Mouse (Mus musculus) A20 (cell line): ENCODE measurements at regions not wholly inside any gene's neighbourhood (a gene's known extent, or its start where the extent isn't known, plus 50 kb on each side); places are given as distances from the start of the nearest gene placed in this dataset.
"Not testable (repeated sequence)": the region's sequence is repeated elsewhere in the genome, so short reads cannot be mapped to it uniquely, and the experiment has no call there.

Experiments
- DNase-seq: peaks from one replicate; pipeline ENCODE4 v3.0.0-alpha.2; 2011; ENCODE audit warnings: low read depth, low spot score

DNA sequence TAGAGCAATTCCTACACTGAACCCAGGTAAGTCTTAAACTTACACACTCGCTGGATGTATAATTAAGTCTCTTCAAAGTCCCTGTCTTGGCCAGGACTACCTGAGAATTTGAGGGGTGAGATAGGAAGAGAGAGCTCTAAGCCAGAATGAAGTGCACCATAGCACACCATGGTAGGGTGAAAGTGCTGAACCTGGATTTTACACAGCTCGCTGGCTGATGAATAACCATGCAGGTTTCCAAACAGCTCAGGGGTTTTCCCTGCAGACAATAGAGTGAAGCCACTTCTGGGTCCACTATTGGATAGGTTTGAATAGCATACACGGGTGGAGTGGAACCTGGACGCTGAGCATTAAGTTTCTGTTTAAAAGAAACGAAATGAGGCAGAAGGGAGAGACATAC lies 180.7 kb upstream of the Plxna2 start:
- no peak for DNase-seq

DNA sequence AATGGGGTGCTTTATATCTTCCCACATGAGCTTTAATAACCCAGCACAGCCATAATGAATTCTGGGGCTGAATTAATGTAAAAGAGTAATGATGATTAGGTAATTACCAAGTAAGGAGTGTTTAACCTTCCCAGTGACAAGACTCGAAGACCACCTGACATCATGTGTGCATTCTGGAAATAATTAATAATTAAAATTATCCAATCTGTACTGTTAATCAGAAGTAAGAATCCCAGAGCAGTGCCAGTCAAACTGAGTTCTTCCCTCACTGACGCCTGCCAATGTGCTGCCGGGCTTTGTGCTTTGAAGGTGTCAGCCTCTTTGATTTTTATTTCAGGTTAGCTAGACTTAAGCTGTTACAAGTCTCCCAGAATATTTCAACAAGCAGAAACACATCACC lies 183.0 kb upstream of the Plxna2 start:
- DNase-seq = no peak

- no peak for DNase-seq
Observed at GRCm38 (mm10) chr1:194428586-194428985, 189.4 kb upstream of the Plxna2 start.

- DNase-seq = no peak
Observed at GRCm38 (mm10) chr1:194426293-194426692, 191.7 kb upstream of the Plxna2 start.

DNA sequence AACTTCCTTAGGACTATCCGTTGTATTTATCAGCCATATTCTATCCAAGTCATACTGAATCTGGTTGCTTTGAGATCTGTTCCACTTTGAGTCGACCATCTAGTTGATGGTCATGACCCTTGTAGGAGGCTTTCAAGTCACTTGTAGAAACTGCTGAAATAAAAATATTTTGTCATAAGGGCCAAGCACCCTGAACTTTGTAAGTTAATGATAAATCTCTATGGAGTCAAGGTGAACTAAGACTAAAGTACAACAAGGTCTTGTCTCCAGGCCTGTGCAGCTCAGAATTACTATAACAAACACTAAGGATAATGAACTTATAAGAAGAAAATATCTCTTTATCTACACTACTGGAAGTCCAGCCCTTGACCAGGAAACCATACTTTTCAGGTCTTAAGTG lies 193.8 kb upstream of the Plxna2 start:
- no peak for DNase-seq

DNA sequence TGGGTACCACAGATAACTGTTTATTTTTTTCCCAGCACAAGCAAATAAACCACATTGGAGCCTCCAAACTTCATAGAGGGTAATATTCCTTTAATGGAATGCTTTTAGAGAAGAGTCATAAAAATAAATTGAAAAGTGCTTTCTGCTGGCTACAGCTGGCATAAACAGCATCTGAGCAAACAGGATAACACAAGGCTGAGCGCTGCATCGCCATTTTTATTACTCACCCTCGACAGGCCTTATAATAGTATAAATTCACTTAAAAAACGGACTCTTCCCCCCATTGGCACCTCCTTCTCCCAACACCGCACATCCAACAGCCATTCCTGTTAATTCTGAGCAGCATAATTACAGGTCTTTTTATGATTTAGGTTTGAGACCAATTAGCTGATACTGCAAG lies 205.8 kb upstream of the Plxna2 start:
- no peak for DNase-seq

DNA sequence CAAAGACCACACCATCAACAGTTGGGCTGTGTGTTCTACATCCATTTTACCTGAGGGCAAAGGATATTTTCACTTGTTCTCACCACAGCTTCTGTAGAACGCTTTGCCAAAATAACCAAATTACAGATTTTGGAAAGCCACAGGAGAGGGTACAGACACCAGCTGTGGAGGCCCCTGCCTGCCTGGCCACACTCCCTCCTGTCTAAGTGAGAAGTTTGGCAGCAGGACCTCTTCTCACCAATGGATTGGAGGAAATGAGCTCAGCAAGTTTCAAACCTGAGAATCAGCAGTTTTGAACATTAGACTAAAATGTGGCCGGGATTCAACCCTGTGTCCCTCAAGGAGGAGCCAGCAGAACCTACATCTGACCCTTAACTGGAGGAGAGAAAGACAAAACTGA lies 206.2 kb upstream of the Plxna2 start:
- DNase-seq = no peak

GRCm38 (mm10) chr1:194399281-194399680 lies 218.7 kb upstream of the Plxna2 start:
- DNase-seq = no peak

DNA sequence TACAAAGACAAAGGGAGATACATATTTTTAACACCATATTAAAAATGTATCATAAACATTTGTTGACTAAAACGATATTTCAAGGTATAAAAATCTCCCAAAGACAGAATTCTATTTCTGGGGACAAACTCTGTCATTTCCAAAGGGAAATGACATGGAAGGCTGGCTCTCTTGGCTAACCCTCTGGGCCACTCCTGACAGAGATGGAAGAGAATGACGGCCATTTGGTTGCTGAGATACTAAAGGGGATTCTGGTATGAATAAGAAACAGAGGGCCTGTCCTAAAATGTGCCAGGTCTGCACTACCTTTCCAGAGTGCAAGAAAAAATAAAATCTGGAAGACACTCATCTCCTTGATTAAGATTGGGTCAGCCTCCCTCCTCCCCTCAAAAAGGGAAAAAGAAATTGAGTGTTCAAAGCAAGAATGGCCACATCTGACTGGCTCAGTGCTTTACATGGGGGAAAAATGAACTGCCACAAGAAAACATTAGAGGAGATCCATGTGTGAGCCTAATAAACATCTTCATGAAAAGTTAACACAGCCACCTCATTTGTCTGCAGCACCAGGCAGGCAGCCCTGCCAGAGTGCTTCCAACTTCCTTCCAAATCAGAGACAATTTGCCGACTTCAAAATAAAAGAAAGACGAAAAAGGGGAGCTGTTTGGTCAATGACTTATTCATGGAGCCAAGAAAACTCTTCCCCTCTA lies 221.1 kb upstream of the Plxna2 start:
- no peak for DNase-seq

GRCm38 (mm10) chr1:194393720-194394119 lies 224.3 kb upstream of the Plxna2 start:
- DNase-seq = no peak

GRCm38 (mm10) chr1:194390202-194390601 lies 227.8 kb upstream of the Plxna2 start:
- DNase-seq = no peak

GRCm38 (mm10) chr1:194378135-194378534 lies 239.9 kb upstream of the Plxna2 start:
- DNase-seq = no peak

DNA sequence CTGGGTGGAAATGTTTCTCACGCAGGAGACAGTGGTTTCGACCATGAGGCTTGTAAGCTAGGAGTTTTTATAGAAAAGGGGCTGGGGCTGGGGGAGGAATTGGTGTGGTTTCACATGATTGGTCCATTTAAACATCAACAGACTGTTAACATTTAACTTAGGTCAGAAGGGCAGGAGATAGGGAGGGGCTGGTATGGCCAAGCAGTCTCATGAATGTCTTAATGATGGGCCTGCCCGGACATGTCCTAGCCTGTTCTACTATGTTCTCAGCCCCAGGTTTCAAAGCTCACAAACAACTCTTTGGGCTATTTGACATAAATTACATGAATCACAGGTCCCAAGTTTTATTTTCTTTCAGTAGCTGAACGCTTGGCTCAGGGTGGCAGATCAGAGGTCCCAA lies 244.5 kb upstream of the Plxna2 start:
- DNase-seq = not testable (repeated sequence)

DNA sequence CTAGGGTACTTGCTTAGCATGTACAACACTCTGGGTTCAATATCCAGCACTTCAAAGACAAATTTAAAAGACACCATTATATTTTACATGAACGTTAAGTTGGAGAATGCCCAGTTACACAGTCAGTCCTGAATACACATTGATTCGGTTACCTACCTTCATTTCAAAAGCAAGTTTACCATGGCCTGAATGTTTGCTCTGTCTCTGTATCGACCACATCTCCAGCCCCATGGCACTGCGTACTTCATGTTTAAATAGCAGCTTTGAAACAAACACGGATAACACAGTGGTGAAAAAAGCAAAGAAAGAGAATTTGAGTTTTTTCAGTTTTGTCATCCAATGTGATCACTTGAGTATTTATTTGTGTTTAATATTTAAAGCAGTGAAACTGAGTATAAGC lies 254.1 kb upstream of the Plxna2 start:
- no peak for DNase-seq

DNA sequence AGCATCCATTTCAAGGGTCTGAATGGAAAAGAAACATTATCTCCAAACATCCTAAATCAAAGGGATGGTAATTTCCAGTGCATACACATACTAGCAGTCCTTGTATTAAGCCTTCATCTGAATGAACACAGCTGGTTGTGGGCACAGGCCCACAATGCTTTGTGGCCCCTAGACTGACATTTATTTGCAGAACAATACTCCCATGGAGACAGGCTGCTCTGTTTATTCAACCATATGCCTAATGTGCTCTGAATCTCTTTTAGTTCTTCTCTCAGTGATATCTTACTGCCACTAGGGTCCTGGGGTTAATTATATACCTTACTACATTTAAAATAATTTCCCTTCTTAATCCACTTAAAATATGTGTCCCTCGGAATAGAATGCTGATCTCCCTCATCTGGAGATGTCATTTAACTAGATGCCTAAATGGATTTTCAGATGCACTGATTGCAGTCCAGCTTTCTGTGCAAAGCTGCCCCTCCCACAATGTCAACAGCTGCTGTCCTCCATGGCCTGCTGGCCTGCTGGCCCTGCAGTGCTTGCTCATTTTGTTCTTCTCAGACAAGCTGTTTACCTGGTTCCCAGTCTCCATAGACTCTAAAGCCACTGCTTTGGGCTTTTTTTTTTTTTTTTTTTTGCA lies 254.8 kb upstream of the Plxna2 start:
- DNase-seq = no peak

- DNase-seq = no peak
Observed at GRCm38 (mm10) chr1:194362298-194362697, 255.7 kb upstream of the Plxna2 start.

DNA sequence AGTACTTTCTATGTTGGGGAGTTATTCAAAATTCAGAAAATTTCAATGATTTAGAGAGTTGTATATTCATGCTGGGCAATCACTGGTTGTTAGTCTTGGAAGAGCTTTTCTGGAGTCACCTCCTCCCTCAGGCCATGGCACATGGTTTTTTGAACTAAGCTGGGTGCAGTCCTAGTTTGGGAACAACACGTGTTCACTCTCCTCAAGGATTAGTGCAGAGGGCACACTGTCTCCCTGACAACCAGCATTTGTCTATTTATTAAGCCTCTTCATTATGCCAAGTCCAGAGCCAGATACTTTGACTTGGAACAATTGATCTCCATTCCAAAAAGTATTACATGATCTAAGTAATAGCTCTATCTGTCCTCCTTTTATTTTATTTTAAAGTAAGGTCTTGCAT lies 256.7 kb upstream of the Plxna2 start:
- DNase-seq = no peak

DNA sequence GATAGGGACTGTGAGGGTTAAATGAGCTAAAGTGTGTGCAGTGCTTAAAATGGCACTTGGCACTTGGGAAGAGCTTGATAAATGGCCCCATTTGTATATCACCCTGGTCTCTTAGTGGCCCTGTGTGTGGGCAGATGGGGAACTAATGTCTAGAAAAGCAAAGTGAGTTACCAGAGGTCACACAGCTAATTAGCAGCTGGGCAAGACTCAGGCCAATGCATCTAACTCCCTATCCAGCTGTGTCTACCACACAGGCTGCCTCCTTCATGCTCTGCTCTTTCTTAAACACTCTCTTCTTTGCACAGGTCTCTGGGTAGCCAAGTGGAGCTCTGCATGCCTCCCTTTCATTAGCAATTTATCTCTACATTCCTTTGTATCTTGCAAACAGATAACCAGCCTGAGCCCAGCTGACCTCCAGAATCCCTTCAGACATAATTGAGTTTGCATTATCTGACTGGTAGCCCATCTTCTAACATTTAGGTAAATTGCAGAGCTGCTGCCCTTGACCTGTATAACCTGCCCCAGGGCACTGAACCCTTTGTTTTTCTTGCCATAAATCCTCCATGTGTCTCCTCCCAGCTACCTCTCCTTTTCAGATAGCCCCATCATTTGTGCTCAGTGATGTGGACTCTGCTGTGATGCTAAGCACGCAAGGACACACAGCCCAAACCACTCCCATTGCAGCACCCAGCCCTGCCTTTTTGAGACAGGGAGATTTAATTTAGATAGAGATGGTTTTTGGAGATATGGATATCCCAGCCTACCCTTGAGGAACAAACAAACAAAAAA lies 263.5 kb upstream of the Plxna2 start:
- DNase-seq = no peak

DNA sequence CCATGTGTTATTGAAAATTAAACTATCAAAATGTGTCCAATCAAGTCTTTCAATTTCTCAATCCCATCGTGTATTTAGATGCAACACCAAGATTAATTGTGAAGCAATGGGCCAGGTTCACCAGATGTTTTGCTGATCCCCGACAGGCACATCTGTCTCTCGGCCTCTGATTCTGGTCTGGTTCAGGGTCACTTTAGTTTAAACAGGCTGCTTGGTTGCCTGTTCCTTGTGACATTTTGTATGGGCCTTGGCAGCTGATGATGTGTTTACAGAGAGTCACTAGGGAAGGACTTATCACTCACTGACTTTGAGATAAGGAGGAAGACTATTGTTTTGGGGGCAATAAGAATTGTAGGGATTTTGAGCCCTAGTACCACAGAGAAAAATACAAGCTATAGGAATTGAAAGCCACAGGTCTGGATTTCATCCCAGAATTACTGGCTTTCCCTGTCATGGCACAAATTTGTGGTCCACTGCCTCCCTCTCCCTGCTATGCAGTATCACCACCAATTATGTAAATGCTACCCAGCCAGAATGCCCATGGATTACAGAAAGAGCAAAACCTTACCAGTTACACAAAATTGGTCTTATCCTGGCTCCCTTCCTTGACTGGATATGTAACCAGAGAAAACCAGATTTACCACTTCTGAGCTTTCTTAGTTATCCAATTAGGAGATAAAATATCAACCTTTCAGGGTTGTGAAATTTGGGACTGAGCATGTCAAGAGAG lies 272.5 kb upstream of the Plxna2 start:
- no peak for DNase-seq

GRCm38 (mm10) chr1:194342568-194342967 lies 275.4 kb upstream of the Plxna2 start:
- no peak for DNase-seq

GRCm38 (mm10) chr1:194341758-194342157 lies 276.3 kb upstream of the Plxna2 start:
- no peak for DNase-seq
